Mouse (Mus musculus): ENCODE results near the gene Exosc8. TPM values are rescaled to one million over a fixed set of nuclear protein-coding genes. Genes with fewer than 3 reads are reported as not detected.

The Exosc8 gene
- total RNA-seq, 1 experiment = 116 TPM

- Histone ChIP-seq H3K9ac (ENCODE audit: insufficient read depth, low read depth, low read length, poor library complexity, severe bottlenecking) (no peak overlapping the region), H3K9me3 (ENCODE audit: control insufficient read depth, insufficient read depth, low read depth, low read length) (no peaks in the 10 kb centered on the region), H3K4me3 (ENCODE audit: insufficient read depth in 1 of 2, low read depth in 1 of 2, low read length in 2 of 2, poor library complexity in 1 of 2, severe bottlenecking in 1 of 2) (no peak overlapping the region), H3K4me1 (ENCODE audit: control insufficient read depth in 2 of 2, insufficient read depth in 2 of 2, low read length in 2 of 2, poor library complexity in 1 of 2) (peaks cover 0 to 2% of the 10 kb centered on the region in 2 experiments; a peak in 1 of 4 replicates), H3K36me3 (ENCODE audit: control insufficient read depth, insufficient read depth, low read length, poor library complexity, severe bottlenecking) (peaks cover 34% of the 10 kb centered on the region), H3K27ac (ENCODE audit: insufficient read depth, low read depth, low read length, poor library complexity, severe bottlenecking) (no peak overlapping the region)
- DNase-seq (ENCODE audit: low read depth, low spot score) = no peak
- no peak for TF ChIP-seq HCFC1 (IDR thresholded peaks at IDR 0.05; ENCODE audit: borderline replicate concordance, insufficient read depth, low read length)
- TF ChIP-seq CHD2 (IDR thresholded peaks at IDR 0.05; ENCODE audit: low read depth, low read length) = no peak
- no peak for TF ChIP-seq ZNF384 (IDR thresholded peaks at IDR 0.05; ENCODE audit: low read depth, low read length)
- no peak for TF ChIP-seq MAFK (IDR thresholded peaks at IDR 0.05; ENCODE audit: insufficient read depth, low read depth, low read length)
- no peak for TF ChIP-seq ZC3H11A (IDR thresholded peaks at IDR 0.05; ENCODE audit: borderline replicate concordance, low read depth, low read length)
- in situ Hi-C loops (cut with MboI; ENCODE audit: low sequenced_read_pairs in 2 of 2, unreplicated experiment in 2 of 2) = no loop called here
Observed at GRCm38 (mm10) chr3:54732371-54732770, 2.8 kb downstream of the Exosc8 start.

- H3K9ac ChIP-seq (ENCODE audit: insufficient read depth, low read depth, low read length, poor library complexity, severe bottlenecking) = no peak overlapping the region
- H3K4me3 ChIP-seq (ENCODE audit: insufficient read depth in 1 of 2, low read depth in 1 of 2, low read length in 2 of 2, poor library complexity in 1 of 2, severe bottlenecking in 1 of 2) = no peak overlapping the region
- H3K27ac ChIP-seq (ENCODE audit: insufficient read depth, low read depth, low read length, poor library complexity, severe bottlenecking) = no peak overlapping the region
- TF ChIP-seq ZNF384 (IDR thresholded peaks at IDR 0.05; ENCODE audit: low read depth, low read length) (no peak), MAFK (IDR thresholded peaks at IDR 0.05; ENCODE audit: insufficient read depth, low read depth, low read length) (no peak), CHD2 (IDR thresholded peaks at IDR 0.05; ENCODE audit: low read depth, low read length) (no peak), HCFC1 (IDR thresholded peaks at IDR 0.05; ENCODE audit: borderline replicate concordance, insufficient read depth, low read length) (no peak), ZC3H11A (IDR thresholded peaks at IDR 0.05; ENCODE audit: borderline replicate concordance, low read depth, low read length) (no peak)
- peaks cover 0 to 2% of the 10 kb centered on the region in 2 experiments; a peak in 1 of 4 replicates for H3K4me1 ChIP-seq (ENCODE audit: control insufficient read depth in 2 of 2, insufficient read depth in 2 of 2, low read length in 2 of 2, poor library complexity in 1 of 2)
- H3K36me3 ChIP-seq (ENCODE audit: control insufficient read depth, insufficient read depth, low read length, poor library complexity, severe bottlenecking) = peaks cover 39% of the 10 kb centered on the region
- H3K9me3 ChIP-seq (ENCODE audit: control insufficient read depth, insufficient read depth, low read depth, low read length) = no peaks in the 10 kb centered on the region
- DNase-seq (ENCODE audit: low read depth, low spot score) = no peak
- in situ Hi-C loops (cut with MboI; ENCODE audit: low sequenced_read_pairs in 2 of 2, unreplicated experiment in 2 of 2) = no loop called here
Observed at GRCm38 (mm10) chr3:54731626-54732150, 3.5 kb downstream of the Exosc8 start.

- no peak overlapping the region for H3K4me3 ChIP-seq (ENCODE audit: insufficient read depth in 1 of 2, low read depth in 1 of 2, low read length in 2 of 2, poor library complexity in 1 of 2, severe bottlenecking in 1 of 2)
- H3K36me3 ChIP-seq (ENCODE audit: control insufficient read depth, insufficient read depth, low read length, poor library complexity, severe bottlenecking) = peaks cover 45% of the 10 kb centered on the region
- in situ Hi-C loops (cut with MboI; ENCODE audit: low sequenced_read_pairs in 2 of 2, unreplicated experiment in 2 of 2) = no loop called here
- no peak overlapping the region for H3K27ac ChIP-seq (ENCODE audit: insufficient read depth, low read depth, low read length, poor library complexity, severe bottlenecking)
- DNase-seq (ENCODE audit: low read depth, low spot score) = no peak
- H3K9ac ChIP-seq (ENCODE audit: insufficient read depth, low read depth, low read length, poor library complexity, severe bottlenecking) = no peak overlapping the region
- peaks cover under 1 to 5% of the 10 kb centered on the region in 2 experiments; a peak in 1 of 4 replicates for H3K4me1 ChIP-seq (ENCODE audit: control insufficient read depth in 2 of 2, insufficient read depth in 2 of 2, low read length in 2 of 2, poor library complexity in 1 of 2)
- TF ChIP-seq HCFC1 (IDR thresholded peaks at IDR 0.05; ENCODE audit: borderline replicate concordance, insufficient read depth, low read length) = no peak
- TF ChIP-seq MAFK (IDR thresholded peaks at IDR 0.05; ENCODE audit: insufficient read depth, low read depth, low read length) = no peak
- TF ChIP-seq ZNF384 (IDR thresholded peaks at IDR 0.05; ENCODE audit: low read depth, low read length) = no peak
- TF ChIP-seq CHD2 (IDR thresholded peaks at IDR 0.05; ENCODE audit: low read depth, low read length) = no peak
- no peak for TF ChIP-seq ZC3H11A (IDR thresholded peaks at IDR 0.05; ENCODE audit: borderline replicate concordance, low read depth, low read length)
- no peaks in the 10 kb centered on the region for H3K9me3 ChIP-seq (ENCODE audit: control insufficient read depth, insufficient read depth, low read depth, low read length)
Observed at GRCm38 (mm10) chr3:54728100-54728499, 7.1 kb downstream of the Exosc8 start.

- Histone ChIP-seq H3K9ac (ENCODE audit: insufficient read depth, low read depth, low read length, poor library complexity, severe bottlenecking) (no peak overlapping the region), H3K4me3 (ENCODE audit: insufficient read depth in 1 of 2, low read depth in 1 of 2, low read length in 2 of 2, poor library complexity in 1 of 2, severe bottlenecking in 1 of 2) (no peak overlapping the region), H3K9me3 (ENCODE audit: control insufficient read depth, insufficient read depth, low read depth, low read length) (no peaks in the 10 kb centered on the region), H3K36me3 (ENCODE audit: control insufficient read depth, insufficient read depth, low read length, poor library complexity, severe bottlenecking) (peaks cover 42% of the 10 kb centered on the region), H3K27ac (ENCODE audit: insufficient read depth, low read depth, low read length, poor library complexity, severe bottlenecking) (no peak overlapping the region), H3K4me1 (ENCODE audit: control insufficient read depth in 2 of 2, insufficient read depth in 2 of 2, low read length in 2 of 2, poor library complexity in 1 of 2) (peaks cover 2 to 8% of the 10 kb centered on the region in 2 experiments; a peak in 1 of 4 replicates)
- TF ChIP-seq ZNF384 (IDR thresholded peaks at IDR 0.05; ENCODE audit: low read depth, low read length) = no peak
- no peak for TF ChIP-seq CHD2 (IDR thresholded peaks at IDR 0.05; ENCODE audit: low read depth, low read length)
- no peak for TF ChIP-seq MAFK (IDR thresholded peaks at IDR 0.05; ENCODE audit: insufficient read depth, low read depth, low read length)
- no peak for TF ChIP-seq HCFC1 (IDR thresholded peaks at IDR 0.05; ENCODE audit: borderline replicate concordance, insufficient read depth, low read length)
- no peak for TF ChIP-seq ZC3H11A (IDR thresholded peaks at IDR 0.05; ENCODE audit: borderline replicate concordance, low read depth, low read length)
- DNase-seq (ENCODE audit: low read depth, low spot score) = no peak
- in situ Hi-C loops (cut with MboI; ENCODE audit: low sequenced_read_pairs in 2 of 2, unreplicated experiment in 2 of 2) = no loop called here
Observed at GRCm38 (mm10) chr3:54727588-54727987, 7.6 kb downstream of the Exosc8 start.
